Mouse (Mus musculus): Measurements from ENCODE around the gene Arfip2.
A peak's percentile ranks its signal among the peaks of the same experiment; 100 is the strongest.

Arfip2 gene

DNA sequence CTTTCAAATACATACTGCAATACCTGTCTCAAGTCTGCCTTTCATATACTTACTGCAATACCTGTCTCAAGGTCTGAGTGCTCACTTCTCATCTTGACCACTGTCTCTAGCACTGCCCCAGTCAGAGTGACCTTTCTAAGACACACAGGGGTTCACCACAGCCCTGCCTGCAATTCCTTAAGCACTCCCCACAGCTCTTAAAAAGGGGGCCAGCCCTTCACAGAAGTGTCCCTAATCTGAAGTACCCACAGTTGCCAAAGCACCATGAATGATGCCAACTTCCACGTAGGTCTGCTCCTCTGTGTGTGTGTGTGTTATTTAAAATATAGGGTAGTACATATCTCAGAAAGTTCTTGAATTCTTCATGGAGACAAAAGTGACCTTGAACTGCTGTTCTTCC lies 28.4 kb downstream of the Arfip2 start:
- DNase-seq = no peak

DNA sequence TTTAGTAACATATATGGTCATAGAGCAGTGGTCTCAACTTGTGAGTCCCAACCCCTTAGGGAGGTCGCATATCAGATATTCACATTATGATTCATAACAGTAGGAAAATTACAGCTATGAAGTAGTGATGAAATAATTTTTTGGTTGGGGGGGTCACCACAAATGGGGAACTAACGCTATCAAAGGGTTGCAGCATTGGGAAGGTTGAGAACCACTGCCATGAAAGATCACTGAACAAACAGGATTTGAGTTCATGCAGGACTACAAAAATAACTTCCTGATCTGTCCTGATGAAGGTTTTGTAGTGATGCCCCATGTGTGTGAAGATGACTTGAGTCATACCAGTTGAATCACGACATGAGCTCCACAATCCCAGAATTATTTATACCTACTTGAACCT lies 31.7 kb downstream of the Arfip2 start:
- DNase-seq = no peak

DNA sequence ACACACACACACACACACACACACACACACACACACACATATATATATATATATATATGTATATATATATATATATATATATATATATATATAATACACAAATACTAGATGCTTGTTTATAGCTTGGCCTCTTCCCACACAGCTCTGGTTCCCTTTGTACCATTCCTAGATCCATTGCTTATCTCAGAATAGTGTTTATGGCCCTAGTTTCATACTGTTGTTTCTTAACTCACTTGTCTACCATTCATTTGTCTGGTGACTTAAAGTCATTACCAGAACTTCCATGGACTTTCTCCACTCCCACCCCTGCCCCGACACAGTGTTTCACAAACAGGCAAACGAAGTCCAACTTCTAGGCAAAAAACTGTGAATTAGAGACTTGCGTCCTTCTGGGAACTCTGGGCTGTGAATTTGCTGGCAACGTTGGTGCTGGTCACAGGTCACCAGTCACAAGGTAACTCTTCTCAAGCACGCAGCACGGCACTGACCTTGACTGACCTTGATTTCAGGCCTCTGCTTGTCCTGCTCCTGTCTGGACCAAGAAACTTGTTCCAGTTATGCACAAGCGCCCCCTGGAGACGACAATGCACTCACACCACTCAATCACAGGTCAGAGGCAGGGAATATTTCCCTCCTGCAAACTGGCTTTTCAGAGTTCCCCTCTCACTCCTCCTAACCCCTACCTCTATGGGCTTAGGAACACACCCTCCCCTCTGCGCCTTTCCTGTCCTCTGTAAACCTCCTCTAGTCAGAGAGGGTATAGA lies 37.2 kb downstream of the Arfip2 start:
- peak in 1 of 2 experiments; percentile 10 for DNase-seq

- DNase-seq = no peak
Observed at GRCm38 (mm10) chr7:105590097-105590496, 50.1 kb downstream of the Arfip2 start.

DNA sequence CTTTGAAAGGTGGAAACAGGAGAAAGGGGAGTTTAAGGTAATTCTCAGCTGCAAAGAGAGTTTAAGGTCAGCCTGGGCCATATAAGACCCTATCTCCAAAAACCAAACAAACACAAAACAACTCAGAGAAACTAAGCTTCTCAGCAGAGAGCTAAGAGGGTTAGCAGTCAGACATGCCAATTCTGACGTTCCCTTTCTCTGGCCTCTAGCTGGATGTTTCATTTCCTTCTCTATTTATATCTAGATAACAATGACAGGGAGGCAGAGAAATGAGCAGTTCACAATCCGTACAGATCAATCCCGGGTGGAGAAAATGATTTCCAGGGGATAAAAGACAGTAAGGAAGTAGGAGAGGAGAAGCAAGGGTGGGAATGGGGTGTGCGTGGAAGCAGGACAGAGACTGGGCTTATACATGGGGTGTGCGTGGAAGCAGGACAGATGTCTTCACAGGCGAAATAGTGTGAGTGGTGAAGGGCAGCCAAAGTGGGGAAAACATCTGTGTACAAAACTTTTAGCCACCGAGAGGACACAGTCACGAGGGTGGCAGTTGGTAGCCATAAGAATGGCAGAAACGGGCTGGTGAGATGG lies 51.8 kb downstream of the Arfip2 start:
- no peak for DNase-seq
